Mouse (Mus musculus) stomach, postnatal 0 days (tissue): ENCODE measurements around the gene Gm609. TPM values are rescaled to one million over a fixed set of nuclear protein-coding genes. Genes with fewer than 3 reads are reported as not detected.

ENCODE experiments used
- ATAC-seq: fragments of 200-750 bp; cut with Nextera tagmentation; 2 replicates; pipeline ENCODE4 v1.8.0; 2017; ENCODE audit not compliant: low FRiP score, low TSS enrichment
- DNase-seq: peaks from one replicate; pipeline ENCODE4 v3.0.0-alpha.2; 2016; ENCODE audit warnings: low spot score
- H3K27ac ChIP-seq: fragments of 300-500 bp; sonication (generic); replicated peaks from 2 replicates; pipeline ENCODE4 v1.5.1; 2014; ENCODE audit warnings: mild to moderate bottlenecking, control low read depth
- H3K27me3 ChIP-seq: fragments of 300-500 bp; sonication (generic); 2 replicates; pipeline ENCODE4 v1.6.1; 2014; ENCODE audit warnings: low read length; ENCODE audit not compliant: control insufficient read depth, insufficient read depth
- H3K36me3 ChIP-seq: fragments of 300-500 bp; sonication (generic); 2 replicates; pipeline ENCODE4 v1.6.1; 2014; ENCODE audit warnings: low read length, mixed read lengths; ENCODE audit not compliant: control insufficient read depth, insufficient read depth
- H3K4me1 ChIP-seq: fragments of 300-500 bp; sonication (generic); replicated peaks from 2 replicates; pipeline ENCODE4 v1.6.1; 2014; ENCODE audit warnings: antibody characterized with exemption; ENCODE audit not compliant: control insufficient read depth, insufficient read depth
- H3K4me2 ChIP-seq: fragments of 300-500 bp; sonication (generic); replicated peaks from 2 replicates; pipeline ENCODE4 v1.6.1; 2014; ENCODE audit warnings: low read depth, mild to moderate bottlenecking, control low read depth, moderate library complexity
- H3K4me3 ChIP-seq: fragments of 300-500 bp; sonication (generic); 2 replicates; pipeline ENCODE4 v1.5.1; 2014; ENCODE audit warnings: low read depth, low read length, control low read depth
- H3K9ac ChIP-seq: fragments of 300-500 bp; sonication (generic); 2 replicates; pipeline ENCODE4 v1.6.1; 2014; ENCODE audit warnings: mild to moderate bottlenecking, low read length, control low read depth, mixed read lengths
- H3K9me3 ChIP-seq: fragments of 300-500 bp; sonication (generic); 2 replicates; pipeline ENCODE4 v1.6.1; 2016; ENCODE audit warnings: low read length; ENCODE audit not compliant: control insufficient read depth
- CTCF ChIP-seq: IDR thresholded peaks from 2 replicates; pipeline ENCODE4 v1.5.1; 2016; ENCODE audit warnings: antibody characterized with exemption, low read depth, mild to moderate bottlenecking, moderate library complexity
- EP300 ChIP-seq: optimal IDR thresholded peaks from 2 replicates; pipeline ENCODE3; 2016; ENCODE audit warnings: antibody characterized with exemption
- WGBS: fragments of 180-500 bp; shearing (Covaris S2); extraction: QIAGEN DNeasy Blood & Tissue Kit; methylation state at CpG from one replicate; pipeline ENCODE4 v1.1.7; 2014; 5-methylcytosine and 5-hydroxymethylcytosine counted together
- polyA plus RNA-seq: library from polyadenylated mRNA; unstranded; fragments of >200 nt; fragmentation: Nextera tagmentation; extraction: Ambion mirVana; gene quantifications from 2 replicates; pipeline ENCODE4 v1.2.1, GENCODE M21; 2015

Gm609 gene
- polyA plus RNA-seq, 1 experiment from 2014 or later, result 0.27 TPM

- H3K27me3 ChIP-seq, result no peaks in the 10 kb centered on the region
- H3K36me3 ChIP-seq, result no peaks in the 10 kb centered on the region
- ATAC-seq, result no peak
- no peak overlapping the region for H3K9ac ChIP-seq
- H3K9me3 ChIP-seq, result no peaks in the 10 kb centered on the region
- DNase-seq, result no peak
- no peaks in the 10 kb centered on the region for H3K4me1 ChIP-seq
- no peak overlapping the region for H3K4me3 ChIP-seq
- no peak overlapping the region for H3K4me2 ChIP-seq
- TF ChIP-seq CTCF, result no peak
- no peak for TF ChIP-seq EP300
- H3K27ac ChIP-seq, result no peak overlapping the region
- 62% methylated on average over 2 of the region's 2 CpGs for WGBS
Observed at GRCm38 (mm10) chr16:45402951-45403350, 89.8 kb downstream of the Gm609 start.

GRCm38 (mm10) chr16:45402036-45402435 lies 90.7 kb downstream of the Gm609 start:
- DNase-seq, result no peak
- Histone ChIP-seq H3K4me1 (no peaks in the 10 kb centered on the region), H3K27me3 (no peaks in the 10 kb centered on the region), H3K9me3 (no peaks in the 10 kb centered on the region), H3K27ac (no peak overlapping the region), H3K4me2 (no peak overlapping the region), H3K36me3 (no peaks in the 10 kb centered on the region), H3K4me3 (no peak overlapping the region), H3K9ac (no peak overlapping the region)
- ATAC-seq, result no peak
- WGBS, result 48% methylated on average over 1 of the region's 1 CpGs
- TF ChIP-seq CTCF (no peak), EP300 (no peak)

GRCm38 (mm10) chr16:45399947-45400555 lies 92.7 kb downstream of the Gm609 start:
- no peaks in the 10 kb centered on the region for H3K27me3 ChIP-seq
- no peak for TF ChIP-seq EP300
- no peak for TF ChIP-seq CTCF
- H3K4me2 ChIP-seq, result no peak overlapping the region
- no peak for ATAC-seq
- H3K9ac ChIP-seq, result no peak overlapping the region
- no peak overlapping the region for H3K4me3 ChIP-seq
- WGBS, result 48% methylated on average over 9 of the region's 9 CpGs
- H3K27ac ChIP-seq, result 0 out of 2 replicates have a peak overlapping the region, but pooled peaks have one; percentile 46
- DNase-seq, result no peak
- H3K9me3 ChIP-seq, result no peaks in the 10 kb centered on the region
- no peaks in the 10 kb centered on the region for H3K4me1 ChIP-seq
- no peaks in the 10 kb centered on the region for H3K36me3 ChIP-seq

DNA sequence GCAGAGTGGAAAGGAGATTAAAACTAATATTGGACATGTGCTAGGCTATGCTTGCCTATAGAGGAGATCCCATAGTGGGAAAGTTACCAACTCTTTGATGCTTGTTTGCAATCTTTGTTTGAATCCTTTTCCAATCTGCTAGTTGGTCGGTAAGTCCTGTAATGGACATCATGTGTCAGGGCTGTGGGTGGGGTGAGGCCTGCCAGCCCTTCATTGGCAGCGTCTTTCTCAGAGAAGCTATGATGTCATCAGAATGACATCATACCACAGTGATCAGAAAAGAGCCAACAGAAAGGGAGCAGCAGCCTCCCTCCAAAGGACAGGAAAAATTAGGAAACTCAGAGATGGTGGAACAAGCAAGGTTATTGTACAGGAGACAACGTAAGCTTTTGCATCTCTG lies 93.4 kb downstream of the Gm609 start:
- 71% methylated on average over 3 of the region's 3 CpGs for whole genome bisulfite sequencing
- Histone ChIP-seq H3K9ac (no peak overlapping the region), H3K9me3 (no peaks in the 10 kb centered on the region), H3K4me3 (no peak overlapping the region), H3K4me1 (no peaks in the 10 kb centered on the region), H3K27ac (no peak overlapping the region), H3K27me3 (no peaks in the 10 kb centered on the region), H3K4me2 (no peak overlapping the region), H3K36me3 (no peaks in the 10 kb centered on the region)
- DNase-seq (no peak), ATAC-seq (no peak)
- no peak for TF ChIP-seq CTCF
- TF ChIP-seq EP300, result no peak

DNA sequence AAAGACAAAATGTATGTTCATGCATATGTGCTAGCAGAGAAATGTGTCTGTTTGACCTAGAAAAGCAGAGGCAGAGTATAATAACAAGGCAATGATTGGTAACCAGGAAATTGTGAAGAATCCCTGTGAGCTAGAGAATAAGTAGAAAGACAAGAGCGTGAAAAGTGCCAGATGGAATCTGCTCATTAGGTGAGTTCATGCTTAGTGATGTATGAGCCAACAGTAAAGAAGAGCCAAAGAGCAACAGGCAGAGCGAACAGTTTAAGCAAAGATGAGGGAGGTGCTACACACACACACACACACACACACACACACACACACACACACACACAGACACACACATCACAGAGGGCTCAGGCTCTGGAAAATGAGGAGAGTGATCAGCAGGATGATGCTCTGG lies 95.3 kb downstream of the Gm609 start:
- ATAC-seq (no peak), DNase-seq (no peak)
- H3K27me3 ChIP-seq, result no peaks in the 10 kb centered on the region
- no peak overlapping the region for H3K9ac ChIP-seq
- TF ChIP-seq CTCF (no peak), EP300 (no peak)
- no peak overlapping the region for H3K4me3 ChIP-seq
- no peaks in the 10 kb centered on the region for H3K9me3 ChIP-seq
- H3K27ac ChIP-seq, result no peak overlapping the region
- H3K4me2 ChIP-seq, result no peak overlapping the region
- WGBS, result 69% methylated on average over 2 of the region's 2 CpGs
- H3K36me3 ChIP-seq, result no peaks in the 10 kb centered on the region
- no peaks in the 10 kb centered on the region for H3K4me1 ChIP-seq

- Histone ChIP-seq H3K27ac (no peak overlapping the region), H3K4me3 (no peak overlapping the region), H3K9me3 (no peaks in the 10 kb centered on the region), H3K27me3 (no peaks in the 10 kb centered on the region), H3K4me2 (no peak overlapping the region), H3K4me1 (no peaks in the 10 kb centered on the region), H3K36me3 (no peaks in the 10 kb centered on the region), H3K9ac (no peak overlapping the region)
- ATAC-seq, result no peak
- 81% methylated on average over 6 of the region's 6 CpGs for WGBS
- TF ChIP-seq EP300, result no peak
- TF ChIP-seq CTCF, result no peak
- DNase-seq, result no peak
Observed at GRCm38 (mm10) chr16:45392246-45392645, 100.5 kb downstream of the Gm609 start.
